Mouse (Mus musculus): ENCODE data around the gene Foxm1.

- no peak for TF ChIP-seq CTCF (IDR thresholded peaks at IDR 0.05; ENCODE audit: low read depth)
- no peak for TF ChIP-seq EP300 (IDR thresholded peaks at IDR 0.05; ENCODE audit: low read depth)
These were observed at the start of gene Foxm1, which contains the start of gene Rhno1 for GRCm38 (mm10) chr6:128362381-128363006.

Data from liver, postnatal 0 days (tissue).